Mouse (Mus musculus): Measurements from ENCODE around the gene Olfr695. TPM values are rescaled to one million over a fixed set of nuclear protein-coding genes. Genes with fewer than 3 reads are reported as not detected.

Olfr695 gene
- polyA plus RNA-seq (2012; rRNA removed), result not detected in 2 replicates

DNA sequence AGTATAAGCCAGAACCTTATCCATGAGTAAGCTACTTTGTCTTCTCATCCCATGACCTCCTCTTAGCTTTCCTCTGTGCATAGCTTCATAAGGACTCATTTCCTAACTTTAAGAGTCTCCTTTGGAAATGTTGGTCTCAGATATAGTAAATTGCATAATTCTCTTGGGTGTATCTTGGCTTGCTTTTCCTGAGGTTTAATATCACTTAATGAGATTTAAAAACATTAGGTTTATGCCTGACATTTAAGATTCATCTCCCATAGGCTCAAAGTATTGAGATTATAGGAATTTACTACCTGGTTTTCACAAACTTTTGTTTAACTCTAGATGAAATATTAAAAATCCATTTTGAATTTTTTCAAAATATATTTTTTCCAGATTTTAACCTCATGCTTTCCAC lies at the start of gene Olfr695:
TSS of gene Olfr695 (minus strand) at position 101 of the 400 bp plus-strand sequence.

GRCm38 (mm10) chr7:106755297-106755696 lies 39.1 kb upstream of the Olfr695 start, which contains the start of gene Olfr698:
Gene Olfr698 (minus strand): TSS chr7:106755397.

GRCm38 (mm10) chr7:106742343-106742742 lies 26.1 kb upstream of the Olfr695 start, which contains the start of gene Olfr697:
Gene Olfr697 (minus strand): TSS chr7:106742443.

DNA sequence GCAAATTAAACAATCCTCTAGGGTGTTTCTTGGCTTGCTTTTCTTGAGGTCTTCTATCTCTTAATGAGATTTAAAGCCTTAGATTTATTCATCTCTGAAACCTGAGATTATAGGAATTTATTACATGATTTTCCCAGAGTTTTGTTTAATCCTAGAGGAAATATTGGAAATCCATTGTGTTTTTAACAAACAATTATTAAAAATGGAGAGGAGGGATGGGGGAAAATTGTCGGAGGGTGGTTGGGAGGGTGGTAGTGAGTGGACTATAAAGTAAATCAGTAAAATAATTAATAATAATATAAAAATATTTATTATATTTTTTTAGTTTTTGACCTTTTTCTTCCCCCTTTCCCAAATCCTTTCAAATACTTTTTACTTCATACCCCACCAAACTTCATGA lies 24.5 kb downstream of the Olfr695 start, which contains the start of gene Olfr694:
TSS of gene Olfr694 (minus strand) at position 101 of the 400 bp plus-strand sequence.

DNA sequence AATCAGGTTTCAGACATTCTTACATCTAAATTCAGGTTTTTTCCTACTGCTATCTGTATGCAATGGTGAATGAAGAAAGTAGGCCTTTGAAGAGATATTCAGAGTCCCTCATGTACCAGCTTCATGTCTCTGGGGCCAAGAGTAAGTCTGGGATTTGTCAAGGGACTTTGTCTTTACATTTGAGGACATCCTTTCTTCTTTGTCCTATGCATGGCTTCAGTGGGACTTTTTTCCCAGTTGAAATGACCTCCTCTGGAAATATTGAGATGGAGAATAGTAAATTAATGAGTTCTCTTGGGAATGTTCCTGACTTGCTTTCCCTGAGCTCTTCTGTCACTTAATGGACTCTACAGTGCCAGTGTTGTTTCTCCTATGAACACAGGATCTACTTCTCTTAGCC lies 35.7 kb downstream of the Olfr695 start, which contains the start of gene Olfr693:
TSS of gene Olfr693 (minus strand) at position 101 of the 400 bp plus-strand sequence.

Other genes starting within 250 kb of the Olfr695 start
- not detected in 2 replicates for gene Olfr693, start 35.8 kb downstream of the Olfr695 start, polyA plus RNA-seq (2012; rRNA removed)
- not detected in 2 replicates for gene Olfr694, start 24.6 kb downstream of the Olfr695 start, polyA plus RNA-seq (2012; rRNA removed)
- not detected in 2 replicates for gene Olfr697, start 26.0 kb upstream of the Olfr695 start, polyA plus RNA-seq (2012; rRNA removed)
- gene Olfr698, start 39.0 kb upstream of the Olfr695 start, polyA plus RNA-seq (2012; rRNA removed), result not detected in 2 replicates
- gene Olfr699, start 76.8 kb upstream of the Olfr695 start, polyA plus RNA-seq (2012; rRNA removed), result not detected in 2 replicates
- gene Olfr700, start 92.4 kb upstream of the Olfr695 start, polyA plus RNA-seq (2012; rRNA removed), result not detected in 2 replicates
- gene Olfr701, start 97.7 kb upstream of the Olfr695 start, polyA plus RNA-seq (2012; rRNA removed), result not detected in 2 replicates
- not detected in 2 replicates for gene Olfr702, start 117.5 kb upstream of the Olfr695 start, polyA plus RNA-seq (2012; rRNA removed)
- gene Olfr703, start 127.0 kb upstream of the Olfr695 start, polyA plus RNA-seq (2012; rRNA removed), result not detected in 2 replicates
- not detected in 2 replicates for gene Olfr704, start 146.8 kb upstream of the Olfr695 start, polyA plus RNA-seq (2012; rRNA removed)
- gene Olfr705, start 160.5 kb upstream of the Olfr695 start, polyA plus RNA-seq (2012; rRNA removed), result not detected in 2 replicates
- not detected in 2 replicates for gene Olfr706, start 171.8 kb upstream of the Olfr695 start, polyA plus RNA-seq (2012; rRNA removed)
- not detected in 2 replicates for gene Olfr707, start 184.8 kb upstream of the Olfr695 start, polyA plus RNA-seq (2012; rRNA removed)
- not detected in 2 replicates for gene Olfr1532-ps1, start 191.6 kb upstream of the Olfr695 start, polyA plus RNA-seq (2012; rRNA removed)
- not detected in 2 replicates for gene Olfr709-ps1, start 215.8 kb upstream of the Olfr695 start, polyA plus RNA-seq (2012; rRNA removed)
- gene Olfr710, start 231.9 kb upstream of the Olfr695 start, polyA plus RNA-seq (2012; rRNA removed), result not detected in 2 replicates
- not detected in 2 replicates for gene Olfr6, start 247.5 kb upstream of the Olfr695 start, polyA plus RNA-seq (2012; rRNA removed)

Measured in stomach, adult 2 months (tissue).